ENCODE assay signal across 8 mouse cellular contexts in the genomic region with DNA sequence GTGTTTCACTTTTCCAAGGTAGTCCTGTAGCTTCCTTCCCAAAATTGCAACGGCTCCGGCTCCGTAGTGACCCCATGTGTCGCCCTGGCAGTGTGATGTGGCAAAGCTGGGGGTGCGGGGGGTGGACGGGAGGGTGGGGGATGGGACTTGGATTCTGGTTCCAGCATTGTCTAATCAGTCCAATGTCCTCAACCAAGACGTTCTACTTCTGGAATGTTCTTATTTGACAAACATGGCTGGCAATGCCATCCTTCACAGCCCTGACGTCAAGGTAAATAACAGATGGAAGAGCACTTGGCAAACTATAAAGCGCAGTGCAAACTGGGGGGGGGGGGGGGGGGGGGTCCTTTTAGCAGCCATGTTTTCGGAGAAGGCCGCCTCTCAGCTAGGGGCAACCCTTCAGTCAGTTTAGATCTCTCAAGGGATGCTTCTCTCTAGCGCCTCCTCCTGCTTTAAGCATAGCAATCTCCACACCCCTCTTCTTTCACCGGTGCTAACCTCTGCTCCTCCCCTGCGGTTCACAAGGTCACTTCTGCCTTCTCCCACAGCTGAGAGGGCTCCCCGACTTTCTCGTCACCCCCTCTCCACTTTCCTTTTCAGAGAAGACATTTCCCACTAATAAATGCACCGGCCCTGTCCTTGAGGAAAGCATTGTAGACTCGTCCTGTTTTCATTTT. TPM values are rescaled to one million over a fixed set of nuclear protein-coding genes. Genes with fewer than 3 reads are reported as not detected.
DNase-seq lines count a peak whose midpoint lies in the region; ATAC-seq and TF ChIP-seq lines count a peak whose summit lies in the region.

No protein-coding gene starts in this region.

- 46% methylated on average over 18 of the region's 18 CpGs for WGBS in kidney, postnatal 0 days

- DNase-seq in kidney, postnatal 0 days (ENCODE audit: low spot score): no peak
- DNase-seq in kidney, adult 8-10 months: no peak
- DNase-seq in Patski (ENCODE audit: low read depth, low spot score): no peak
- no peak for DNase-seq in layer of hippocampus, postnatal 10 days (ENCODE audit: low spot score in 2 of 2)
- no peak for DNase-seq in T-cell, adult 2 months (ENCODE audit: low spot score)
- DNase-seq in frontal cortex, postnatal 14 days (ENCODE audit: low spot score in 2 of 2): no peak

- H3K4me2 ChIP-seq in kidney, postnatal 0 days (ENCODE audit: low read length): 0 out of 2 replicates have a peak overlapping the region, but pooled peaks have one; percentile 5

- POLR2A ChIA-PET in Patski (lab: Charles Lee): no interaction called here

- CTCF ChIA-PET in Patski (lab: Charles Lee): interaction anchor here (1.1 kb wide), 1 partner anchor 11 kb away, joined by 3 read pairs; no protein-coding TSS in a partner anchor

- no peak for TF ChIP-seq CTCF in kidney, postnatal 0 days (IDR thresholded peaks at IDR 0.05; ENCODE audit: low read depth)
- TF ChIP-seq CTCF in Patski (IDR thresholded peaks at IDR 0.05): peak; percentile 9

- no peak overlapping the region for H3K4me3 ChIP-seq in kidney, postnatal 0 days (replicated peaks; ENCODE audit: low read depth, low read length)
- peak overlapping the region; percentile 76 for H3K4me3 ChIP-seq in megakaryocyte, embryonic 14.5 days (replicated peaks)

- H3K4me1 ChIP-seq in kidney, postnatal 0 days (replicated peaks; ENCODE audit: insufficient read depth, low read length): no peaks in the 10 kb centered on the region
- peaks cover 19% of the 10 kb centered on the region for H3K4me1 ChIP-seq in megakaryocyte, embryonic 14.5 days

- no peaks in the 10 kb centered on the region for H3K9me3 ChIP-seq in kidney, postnatal 0 days (replicated peaks; ENCODE audit: low read length)
- H3K9me3 ChIP-seq in megakaryocyte, embryonic 14.5 days: no peaks in the 10 kb centered on the region

- H3K36me3 ChIP-seq in kidney, postnatal 0 days (ENCODE audit: insufficient read depth, low read length): no peaks in the 10 kb centered on the region
- no peaks in the 10 kb centered on the region for H3K36me3 ChIP-seq in megakaryocyte, embryonic 14.5 days (replicated peaks; ENCODE audit: low read length)

- in situ Hi-C loops in Patski (cut with MboI; ENCODE audit: low pct_unique_long_range_greater_than_20kb): no loop called here

- no peak overlapping the region for H3K27ac ChIP-seq in kidney, postnatal 0 days

- no peak overlapping the region for H3K9ac ChIP-seq in kidney, postnatal 0 days (ENCODE audit: low read depth, low read length)

- H3K27me3 ChIP-seq in kidney, postnatal 0 days (ENCODE audit: insufficient read depth, low read length): no peaks in the 10 kb centered on the region
- peaks cover 8% of the 10 kb centered on the region for H3K27me3 ChIP-seq in Patski
- H3K27me3 ChIP-seq in megakaryocyte, embryonic 14.5 days (replicated peaks): peaks cover 13% of the 10 kb centered on the region

- peak; percentile 30; the same call in 1 of the 2 replicates for ATAC-seq in kidney, postnatal 0 days (replicated peaks; ENCODE audit: low FRiP score, low read depth)
- ATAC-seq in Patski: no peak
- 0 out of 2 replicates have a peak, but pooled peaks have one; percentile 37 for ATAC-seq in granulocyte monocyte progenitor cell, adult 5-6 weeks (replicated peaks; ENCODE audit: poor library complexity, severe bottlenecking)

RNA-seq across cellular contexts. Expression of a gene that starts 29.2 kb away (rescaled TPM):
- 2,047 and 2,435 TPM in 2 replicates for polyA plus RNA-seq in kidney, postnatal 0 days (2015; fragmentation: Nextera tagmentation; extraction: Ambion mirVana)
- 940 TPM for polyA plus RNA-seq in Patski (2021)
- 3,535 and 4,742 TPM in 2 replicates for total RNA-seq in granulocyte monocyte progenitor cell, adult 5-6 weeks (2014; fragmentation: Nextera tagmentation)
- total RNA-seq in granulocyte monocyte progenitor cell, adult 5-6 weeks (2017): 1,829 and 1,856 TPM in 2 replicates
- polyA plus RNA-seq in megakaryocyte, embryonic 14.5 days (2012; ENCODE audit: insufficient read depth, low replicate concordance): 250 and 1,840 TPM in 2 replicates
- 1,000 to 10,000 TPM; 1,110 to 1,201 TPM for total RNA-seq in layer of hippocampus, postnatal 10 days (2021)

RNA-seq across cellular contexts. Expression of a gene that starts 38.8 kb away (rescaled TPM):
- 10.7 and 11.5 TPM in 2 replicates for polyA plus RNA-seq in kidney, postnatal 0 days (2015; fragmentation: Nextera tagmentation; extraction: Ambion mirVana)
- 3.1 TPM for polyA plus RNA-seq in Patski (2021)
- 24.0 and 29.8 TPM in 2 replicates for total RNA-seq in granulocyte monocyte progenitor cell, adult 5-6 weeks (2014; fragmentation: Nextera tagmentation)
- 12.3 and 15.8 TPM in 2 replicates for total RNA-seq in granulocyte monocyte progenitor cell, adult 5-6 weeks (2017)
- polyA plus RNA-seq in megakaryocyte, embryonic 14.5 days (2012; ENCODE audit: insufficient read depth, low replicate concordance): 14.7 TPM in 1 of 2 replicates, not detected in the other
- under 1 TPM; 0.80 to 0.85 TPM for total RNA-seq in layer of hippocampus, postnatal 10 days (2021)

RNA-seq across cellular contexts. Expression of a gene that starts 54.1 kb away (rescaled TPM):
- polyA plus RNA-seq in kidney, postnatal 0 days (2015; fragmentation: Nextera tagmentation; extraction: Ambion mirVana): 734 and 768 TPM in 2 replicates
- polyA plus RNA-seq in Patski (2021): 455 TPM
- 1,057 and 1,062 TPM in 2 replicates for total RNA-seq in granulocyte monocyte progenitor cell, adult 5-6 weeks (2014; fragmentation: Nextera tagmentation)
- total RNA-seq in granulocyte monocyte progenitor cell, adult 5-6 weeks (2017): 1,430 and 1,531 TPM in 2 replicates
- 6.9 and 62.3 TPM in 2 replicates for polyA plus RNA-seq in megakaryocyte, embryonic 14.5 days (2012; ENCODE audit: insufficient read depth, low replicate concordance)
- total RNA-seq in layer of hippocampus, postnatal 10 days (2021): 100 to 1,000 TPM; 243 to 248 TPM

RNA-seq across cellular contexts. Expression of a gene that starts 54.2 kb away (rescaled TPM):
- 70.0 and 81.5 TPM in 2 replicates for polyA plus RNA-seq in kidney, postnatal 0 days (2015; fragmentation: Nextera tagmentation; extraction: Ambion mirVana)
- 65.9 TPM for polyA plus RNA-seq in Patski (2021)
- 96.2 and 111 TPM in 2 replicates for total RNA-seq in granulocyte monocyte progenitor cell, adult 5-6 weeks (2014; fragmentation: Nextera tagmentation)
- 153 and 186 TPM in 2 replicates for total RNA-seq in granulocyte monocyte progenitor cell, adult 5-6 weeks (2017)
- polyA plus RNA-seq in megakaryocyte, embryonic 14.5 days (2012; ENCODE audit: insufficient read depth, low replicate concordance): 21.6 and 30.4 TPM in 2 replicates
- 10 to 100 TPM; 34.9 to 35.3 TPM for total RNA-seq in layer of hippocampus, postnatal 10 days (2021)
